Mouse (Mus musculus) hindbrain, embryonic 15.5 days (tissue): ENCODE measurements at regions not wholly inside any gene's neighbourhood (a gene's known extent, or its start where the extent isn't known, plus 50 kb on each side); places are given as distances from the start of the nearest gene placed in this dataset.

ENCODE experiments used
- ATAC-seq: fragments of 200-750 bp; cut with Nextera tagmentation; 2 replicates; pipeline ENCODE4 v1.8.0; 2017; ENCODE audit warnings: low read depth, moderate number of reproducible peaks, moderate TSS enrichment; ENCODE audit not compliant: low FRiP score
- H3K27ac ChIP-seq: fragments of 300-500 bp; sonication (generic); replicated peaks from 2 replicates; pipeline ENCODE4 v1.5.1; 2015; ENCODE audit warnings: mild to moderate bottlenecking, inconsistent platforms
- H3K27me3 ChIP-seq: fragments of 300-500 bp; sonication (generic); 2 replicates; pipeline ENCODE4 v1.6.1; 2015; ENCODE audit warnings: control low read depth, inconsistent platforms
- H3K36me3 ChIP-seq: fragments of 300-500 bp; sonication (generic); 2 replicates; pipeline ENCODE4 v1.6.1; 2015; ENCODE audit warnings: control low read depth, inconsistent platforms
- H3K4me1 ChIP-seq: fragments of 300-500 bp; sonication (generic); replicated peaks from 2 replicates; pipeline ENCODE4 v1.6.1; 2015; ENCODE audit warnings: control low read depth, inconsistent platforms
- H3K4me2 ChIP-seq: fragments of 300-500 bp; sonication (generic); 2 replicates; pipeline ENCODE4 v1.6.1; 2015; ENCODE audit warnings: moderate library complexity, mild to moderate bottlenecking, inconsistent platforms
- H3K4me3 ChIP-seq: fragments of 300-500 bp; sonication (generic); 2 replicates; pipeline ENCODE4 v1.5.1; 2015; ENCODE audit warnings: mild to moderate bottlenecking, inconsistent platforms
- H3K9ac ChIP-seq: fragments of 300-500 bp; sonication (generic); 2 replicates; pipeline ENCODE4 v1.6.1; 2015; ENCODE audit warnings: inconsistent platforms
- H3K9me3 ChIP-seq: fragments of 300-500 bp; sonication (generic); 2 replicates; pipeline ENCODE4 v1.6.1; 2016; ENCODE audit warnings: control low read depth, inconsistent platforms
- WGBS: fragments of 180-500 bp; shearing (Covaris S2); methylation state at CpG from one replicate; pipeline ENCODE4 v1.1.7; 2015; 5-methylcytosine and 5-hydroxymethylcytosine counted together

- Histone ChIP-seq H3K27ac (no peak overlapping the region), H3K9ac (no peak overlapping the region), H3K27me3 (no peaks in the 10 kb centered on the region), H3K4me1 (no peaks in the 10 kb centered on the region), H3K36me3 (no peaks in the 10 kb centered on the region), H3K4me3 (no peak overlapping the region), H3K4me2 (no peak overlapping the region), H3K9me3 (no peaks in the 10 kb centered on the region)
- ATAC-seq, result no peak
- WGBS, result 93% methylated on average over 2 of the region's 2 CpGs
Measured at GRCm38 (mm10) chr3:15228641-15229040, 103.5 kb downstream of the Gm9733 start.

GRCm38 (mm10) chr3:15230204-15230603 lies 101.9 kb downstream of the Gm9733 start:
- Histone ChIP-seq H3K9me3 (no peaks in the 10 kb centered on the region), H3K4me1 (no peaks in the 10 kb centered on the region), H3K9ac (no peak overlapping the region), H3K4me3 (no peak overlapping the region), H3K4me2 (no peak overlapping the region), H3K36me3 (no peaks in the 10 kb centered on the region), H3K27ac (no peak overlapping the region), H3K27me3 (no peaks in the 10 kb centered on the region)
- ATAC-seq, result no peak
- 74% methylated on average over 6 of the region's 6 CpGs for WGBS

- 49% methylated on average over 3 of the region's 3 CpGs for WGBS
- no peaks in the 10 kb centered on the region for H3K36me3 ChIP-seq
- H3K27ac ChIP-seq, result no peak overlapping the region
- no peak overlapping the region for H3K4me3 ChIP-seq
- no peak overlapping the region for H3K9ac ChIP-seq
- no peaks in the 10 kb centered on the region for H3K9me3 ChIP-seq
- no peak overlapping the region for H3K4me2 ChIP-seq
- no peaks in the 10 kb centered on the region for H3K4me1 ChIP-seq
- no peak for ATAC-seq
- H3K27me3 ChIP-seq, result no peaks in the 10 kb centered on the region
Measured at GRCm38 (mm10) chr3:15231433-15231832, 100.7 kb downstream of the Gm9733 start.

GRCm38 (mm10) chr3:15237817-15238432 lies 94.2 kb downstream of the Gm9733 start:
- Histone ChIP-seq H3K9me3 (no peaks in the 10 kb centered on the region), H3K9ac (no peak overlapping the region), H3K27me3 (no peaks in the 10 kb centered on the region), H3K4me3 (no peak overlapping the region), H3K4me2 (no peak overlapping the region), H3K4me1 (no peaks in the 10 kb centered on the region), H3K36me3 (no peaks in the 10 kb centered on the region), H3K27ac (no peak overlapping the region)
- ATAC-seq, result no peak
- WGBS, result 82% methylated on average over 5 of the region's 5 CpGs

- Histone ChIP-seq H3K4me2 (no peak overlapping the region), H3K9ac (no peak overlapping the region), H3K27ac (no peak overlapping the region), H3K4me1 (no peaks in the 10 kb centered on the region), H3K4me3 (no peak overlapping the region), H3K36me3 (no peaks in the 10 kb centered on the region), H3K9me3 (no peaks in the 10 kb centered on the region), H3K27me3 (no peaks in the 10 kb centered on the region)
- ATAC-seq, result no peak
Measured at GRCm38 (mm10) chr3:15242388-15242787, 89.7 kb downstream of the Gm9733 start.

GRCm38 (mm10) chr3:15243584-15243983 lies 88.5 kb downstream of the Gm9733 start:
- H3K9ac ChIP-seq, result no peak overlapping the region
- H3K27ac ChIP-seq, result no peak overlapping the region
- H3K4me2 ChIP-seq, result no peak overlapping the region
- ATAC-seq, result no peak
- H3K4me3 ChIP-seq, result no peak overlapping the region
- no peaks in the 10 kb centered on the region for H3K27me3 ChIP-seq
- no peaks in the 10 kb centered on the region for H3K9me3 ChIP-seq
- WGBS, result 75% methylated on average over 5 of the region's 5 CpGs
- H3K36me3 ChIP-seq, result no peaks in the 10 kb centered on the region
- H3K4me1 ChIP-seq, result no peaks in the 10 kb centered on the region

- H3K4me3 ChIP-seq, result no peak overlapping the region
- peak; percentile 27; the same call in 1 of the 2 replicates for ATAC-seq
- H3K9me3 ChIP-seq, result no peaks in the 10 kb centered on the region
- no peaks in the 10 kb centered on the region for H3K4me1 ChIP-seq
- WGBS, result 24% methylated on average over 6 of the region's 6 CpGs
- no peak overlapping the region for H3K9ac ChIP-seq
- no peaks in the 10 kb centered on the region for H3K27me3 ChIP-seq
- no peak overlapping the region for H3K4me2 ChIP-seq
- H3K27ac ChIP-seq, result no peak overlapping the region
- no peaks in the 10 kb centered on the region for H3K36me3 ChIP-seq
Measured at GRCm38 (mm10) chr3:15244999-15245398, 87.1 kb downstream of the Gm9733 start.
